Mouse (Mus musculus): ENCODE results near the gene Hoxd12.

Gene Hoxd12

DNA sequence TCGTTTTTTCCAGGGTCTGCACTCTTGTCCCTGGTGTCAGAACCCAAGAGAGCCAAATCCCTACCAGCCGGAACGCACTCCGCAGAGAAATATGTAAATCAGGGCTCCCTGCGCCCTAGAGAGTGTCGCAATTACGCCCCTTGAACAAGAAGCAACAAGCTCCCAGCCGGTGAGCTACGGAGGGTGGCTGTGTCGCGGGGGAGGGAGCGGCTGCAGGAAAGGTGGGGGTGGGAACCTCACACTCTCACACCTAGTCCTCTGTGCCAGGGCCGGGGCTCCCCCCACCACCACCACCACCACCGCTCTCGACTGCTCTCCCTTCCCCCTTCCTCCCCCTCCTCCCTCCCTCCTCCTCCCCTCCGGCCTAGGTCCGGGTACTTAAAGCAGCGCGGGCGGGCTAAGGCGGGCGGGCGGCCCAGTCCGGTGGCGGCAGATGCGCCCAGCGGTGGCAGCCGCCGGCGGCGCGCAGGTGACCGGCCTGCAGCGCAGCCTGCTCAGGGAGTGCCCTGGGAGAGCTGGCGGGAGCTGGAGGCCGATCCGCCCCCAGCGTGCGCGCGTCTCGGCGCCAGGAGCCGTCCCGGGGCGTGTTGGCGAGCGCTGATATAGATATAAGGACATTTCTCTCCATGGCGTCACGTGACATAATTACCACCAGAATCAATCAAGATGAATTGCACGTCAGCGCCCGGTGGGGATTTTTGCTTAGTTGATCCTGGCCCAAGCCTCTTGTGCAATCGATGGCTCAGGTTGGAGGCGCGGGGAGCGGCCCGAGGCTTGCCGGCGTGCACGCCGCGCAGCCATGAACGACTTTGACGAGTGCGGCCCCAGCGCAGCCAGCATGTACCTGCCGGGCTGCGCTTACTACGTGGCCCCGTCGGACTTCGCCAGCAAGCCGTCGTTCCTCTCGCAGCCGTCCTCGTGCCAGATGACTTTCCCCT, 7.0 kb downstream of the Hoxd12 start:
- DNase-seq (ENCODE audit: low spot score in 2 of 2) = no peak

DNA sequence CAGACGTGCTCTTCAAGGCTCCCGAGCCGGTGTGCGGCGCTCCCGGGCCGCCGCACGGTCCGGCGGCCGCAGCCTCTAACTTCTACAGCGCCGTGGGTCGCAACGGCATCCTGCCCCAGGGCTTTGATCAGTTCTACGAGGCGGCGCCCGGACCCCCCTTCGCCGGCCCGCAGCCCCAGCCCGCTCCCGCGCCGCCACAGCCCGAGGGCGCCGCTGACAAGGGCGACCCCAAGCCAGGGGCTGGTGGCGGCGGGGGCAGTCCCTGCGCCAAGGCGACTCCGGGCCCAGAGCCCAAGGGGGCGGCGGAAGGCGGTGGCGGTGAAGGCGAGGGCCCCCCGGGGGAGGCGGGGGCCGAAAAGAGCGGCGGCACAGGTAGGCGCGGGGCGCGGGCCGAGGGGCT, 8.0 kb downstream of the Hoxd12 start:
- DNase-seq (ENCODE audit: low spot score in 2 of 2) = no peak

DNA sequence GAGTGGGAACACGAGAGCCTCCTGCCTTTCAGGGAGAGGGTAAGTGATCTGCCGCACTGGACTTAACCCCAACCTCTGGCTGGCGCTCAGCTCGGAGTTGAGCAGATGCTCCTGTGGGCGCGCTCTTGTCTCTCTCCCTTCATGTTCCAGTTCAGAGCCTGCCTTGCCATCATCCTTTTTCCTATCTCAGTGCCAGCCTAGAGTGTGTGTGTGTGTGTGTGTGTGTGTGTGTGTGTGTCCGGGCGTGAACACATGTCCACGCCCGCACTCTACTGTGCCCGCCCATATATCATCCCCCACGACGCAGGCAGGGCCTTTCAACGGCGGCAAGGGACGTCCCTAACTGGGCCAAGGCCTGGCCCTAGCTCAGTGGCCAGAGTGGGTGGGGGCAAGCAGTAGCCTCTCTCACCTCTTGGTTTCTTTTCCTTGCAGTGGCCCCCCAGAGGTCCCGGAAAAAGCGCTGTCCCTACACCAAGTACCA, 8.7 kb downstream of the Hoxd12 start:
- no peak for DNase-seq (ENCODE audit: low spot score in 2 of 2)

DNA sequence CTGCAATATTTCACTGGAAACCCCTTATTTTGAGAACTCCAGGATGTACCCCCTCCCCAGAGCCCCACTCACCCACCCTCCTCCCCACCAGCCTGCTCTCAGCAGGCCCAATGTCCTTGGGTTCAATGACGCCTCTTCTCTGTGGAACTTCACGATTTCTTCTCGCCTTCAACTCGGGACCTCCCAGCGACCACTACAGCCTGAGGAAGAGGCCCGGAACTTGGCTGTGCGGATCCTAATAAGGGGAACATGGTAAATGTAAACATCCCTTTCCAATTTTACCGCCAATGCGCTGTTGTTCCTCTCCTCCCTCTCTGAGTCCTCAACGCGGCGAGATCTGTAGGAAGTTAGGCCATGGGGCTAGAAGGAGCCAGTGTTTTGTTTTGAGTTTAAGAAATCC, 9.3 kb downstream of the Hoxd12 start:
- DNase-seq (ENCODE audit: low spot score in 2 of 2) = no peak

DNA sequence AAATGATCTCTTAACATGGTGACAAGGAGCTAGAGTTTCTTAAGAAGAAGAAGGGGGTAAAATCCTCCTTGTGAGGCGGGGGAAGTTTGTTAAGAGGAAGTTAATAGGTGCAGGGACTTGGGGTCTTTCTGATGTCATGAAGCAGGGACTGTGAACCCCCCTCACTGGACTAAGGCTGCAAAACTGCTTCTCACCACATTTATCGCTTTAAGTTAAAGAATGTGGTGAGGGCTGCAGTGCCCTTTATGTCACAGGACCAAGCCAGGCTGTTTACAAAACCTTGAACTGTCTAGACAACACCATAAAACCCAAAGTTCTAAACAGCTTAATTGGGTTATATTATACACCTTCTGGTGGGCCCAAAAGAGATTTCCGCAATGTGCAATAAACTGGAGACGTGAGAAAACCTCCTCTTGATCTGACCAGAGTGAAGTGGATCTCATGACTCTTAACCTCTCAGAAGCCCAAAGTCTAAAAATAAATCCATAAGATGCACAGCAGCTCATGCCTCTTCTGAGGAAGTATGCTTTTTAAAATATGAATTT, 10.3 kb downstream of the Hoxd12 start:
- DNase-seq (ENCODE audit: low spot score in 2 of 2) = no peak

DNA sequence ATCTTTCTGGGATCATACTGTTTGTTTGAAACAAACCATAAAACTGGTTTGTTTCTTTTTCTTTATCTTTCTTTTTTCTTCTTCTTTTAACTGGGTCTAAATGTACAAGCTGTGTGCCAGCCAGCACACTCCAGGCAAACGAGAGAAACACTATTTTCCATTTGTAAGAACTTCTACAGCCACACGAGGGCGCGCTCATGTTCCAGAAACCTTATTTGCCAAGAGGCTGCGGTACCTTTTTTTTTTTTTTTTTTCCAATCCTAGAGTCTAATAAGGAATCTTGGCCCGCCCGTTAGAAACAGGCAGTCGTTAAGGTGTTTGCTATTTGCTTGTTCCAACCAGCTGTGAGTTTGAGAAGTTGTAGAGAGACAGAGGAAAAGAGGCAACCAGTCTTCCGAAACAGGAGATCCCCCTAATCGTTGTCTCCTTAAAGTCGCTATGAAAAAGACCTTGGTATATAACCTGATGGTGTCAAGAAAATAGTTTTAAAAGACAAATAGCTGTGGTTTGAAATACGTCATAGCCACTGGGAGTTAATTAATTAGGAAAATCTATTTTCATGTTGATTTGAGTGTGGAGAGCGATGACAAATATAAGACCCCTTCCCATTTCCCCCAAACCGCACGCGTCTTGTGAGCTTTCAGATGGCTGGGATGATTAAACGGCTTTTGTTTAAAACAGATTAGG, 11.6 kb downstream of the Hoxd12 start:
- no peak for DNase-seq (ENCODE audit: low spot score in 2 of 2)

DNA sequence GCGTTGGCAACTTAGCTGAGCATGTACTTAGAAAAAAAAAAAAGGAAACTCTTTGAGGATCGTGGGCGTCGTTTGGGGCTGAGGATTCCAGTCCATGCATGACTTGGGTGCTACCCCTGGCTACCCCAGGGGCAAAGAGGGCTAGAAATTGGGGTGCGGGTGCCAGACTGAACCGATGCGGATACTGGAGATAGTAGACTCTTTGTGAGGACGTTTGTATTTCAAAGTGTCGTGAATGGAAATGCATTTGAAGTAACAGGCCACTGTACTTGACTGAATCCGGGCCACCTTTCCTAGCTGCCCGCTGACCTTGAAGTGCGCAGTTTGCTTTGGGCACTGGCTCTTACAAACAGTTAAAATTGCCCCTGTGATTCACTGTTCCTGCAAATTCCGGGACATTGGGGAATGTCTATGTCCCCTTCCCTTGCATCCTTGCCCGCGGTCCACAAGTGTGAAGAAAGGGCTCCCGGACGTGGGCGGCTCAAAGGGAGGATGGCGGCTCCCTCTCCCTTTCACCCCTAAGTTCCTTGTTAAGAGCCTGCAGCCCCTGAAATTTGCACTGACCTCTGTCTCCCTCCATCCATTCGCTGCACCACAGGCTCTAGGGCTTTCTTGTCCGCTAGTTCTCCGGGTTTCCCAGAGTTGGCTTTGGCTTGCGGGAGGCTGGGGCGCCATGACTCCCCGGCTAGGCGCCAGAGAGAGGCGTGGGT, 12.3 kb downstream of the Hoxd12 start:
- DNase-seq (ENCODE audit: low spot score in 2 of 2) = no peak

DNA sequence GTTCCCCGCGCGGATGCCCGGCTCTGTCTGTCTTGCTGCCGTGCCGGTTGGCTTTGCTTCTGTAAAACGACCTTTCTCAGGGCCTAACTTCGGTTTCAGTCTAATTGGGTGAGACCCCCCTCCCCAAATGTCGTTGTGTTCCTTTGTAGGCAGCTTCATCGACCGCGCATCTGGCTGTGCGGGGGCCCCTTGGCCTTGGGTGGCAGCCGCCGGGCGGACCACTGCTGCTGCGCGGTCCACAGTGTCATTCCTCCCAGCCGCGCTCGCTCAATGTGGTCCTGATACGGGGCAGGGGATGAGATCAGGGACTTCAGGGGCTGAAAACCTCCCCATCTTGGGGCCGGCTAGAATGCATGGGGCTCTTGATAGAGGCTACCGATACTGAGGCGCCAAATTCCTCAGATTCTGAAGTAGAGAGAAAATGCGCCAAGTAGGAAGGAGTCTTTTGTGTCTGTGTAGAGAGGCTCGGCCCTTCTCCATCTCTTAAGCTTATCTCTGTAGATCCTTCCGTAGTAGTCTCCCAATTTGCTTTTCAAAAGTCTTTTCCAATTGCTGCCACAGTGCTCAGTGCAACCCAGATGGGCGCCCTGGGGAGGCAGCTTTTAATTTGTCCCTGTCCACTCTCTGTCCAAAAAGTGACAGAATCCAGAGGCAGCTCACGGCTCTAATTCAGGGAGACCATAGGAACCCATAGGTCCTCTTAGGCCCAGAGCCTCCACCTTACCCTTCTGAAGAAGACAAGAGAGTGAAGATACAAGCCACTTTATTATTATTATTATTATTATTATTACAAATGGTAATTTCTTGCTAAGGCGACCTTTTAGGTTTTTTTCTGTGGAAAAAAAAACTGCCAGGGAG, 13.1 kb downstream of the Hoxd12 start:
- DNase-seq (ENCODE audit: low spot score in 2 of 2) = no peak

DNA sequence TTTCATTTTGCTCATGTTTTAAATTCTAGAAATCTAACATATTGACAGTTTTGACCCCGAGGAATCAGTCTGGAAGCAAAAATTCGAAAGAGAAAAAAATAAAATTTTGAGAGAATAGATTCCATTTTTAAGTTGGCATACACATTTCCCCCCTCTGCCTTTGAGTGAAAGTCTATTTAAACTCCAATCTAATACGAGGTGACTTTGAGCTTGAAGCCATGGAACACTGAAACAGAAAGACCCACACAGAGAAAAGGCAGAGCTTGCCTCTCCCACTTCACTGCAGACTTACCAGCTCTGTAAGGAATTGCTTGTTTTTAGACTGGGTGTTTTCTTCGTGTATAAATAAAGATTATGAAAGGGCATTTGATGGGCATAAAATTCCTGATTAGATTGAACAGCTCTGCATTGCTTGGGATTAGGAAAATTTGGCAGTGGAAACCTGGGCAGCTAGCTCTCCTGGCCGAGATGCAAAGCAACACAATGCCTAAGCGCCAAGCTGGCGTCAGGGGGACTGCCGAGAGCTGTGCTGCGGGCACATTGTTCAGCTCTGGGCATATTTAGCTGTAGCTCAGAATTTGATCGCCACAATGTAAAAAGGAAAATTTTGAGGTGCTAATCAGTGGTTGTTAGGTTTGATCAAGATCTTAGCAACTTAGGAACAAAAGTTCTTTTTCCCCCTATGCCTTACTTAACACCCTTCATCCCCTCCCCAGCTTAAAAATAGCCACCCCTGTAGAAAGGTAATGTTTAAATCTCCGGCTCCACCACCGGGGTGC, 14.2 kb downstream of the Hoxd12 start:
- no peak for DNase-seq (ENCODE audit: low spot score in 2 of 2)

DNA sequence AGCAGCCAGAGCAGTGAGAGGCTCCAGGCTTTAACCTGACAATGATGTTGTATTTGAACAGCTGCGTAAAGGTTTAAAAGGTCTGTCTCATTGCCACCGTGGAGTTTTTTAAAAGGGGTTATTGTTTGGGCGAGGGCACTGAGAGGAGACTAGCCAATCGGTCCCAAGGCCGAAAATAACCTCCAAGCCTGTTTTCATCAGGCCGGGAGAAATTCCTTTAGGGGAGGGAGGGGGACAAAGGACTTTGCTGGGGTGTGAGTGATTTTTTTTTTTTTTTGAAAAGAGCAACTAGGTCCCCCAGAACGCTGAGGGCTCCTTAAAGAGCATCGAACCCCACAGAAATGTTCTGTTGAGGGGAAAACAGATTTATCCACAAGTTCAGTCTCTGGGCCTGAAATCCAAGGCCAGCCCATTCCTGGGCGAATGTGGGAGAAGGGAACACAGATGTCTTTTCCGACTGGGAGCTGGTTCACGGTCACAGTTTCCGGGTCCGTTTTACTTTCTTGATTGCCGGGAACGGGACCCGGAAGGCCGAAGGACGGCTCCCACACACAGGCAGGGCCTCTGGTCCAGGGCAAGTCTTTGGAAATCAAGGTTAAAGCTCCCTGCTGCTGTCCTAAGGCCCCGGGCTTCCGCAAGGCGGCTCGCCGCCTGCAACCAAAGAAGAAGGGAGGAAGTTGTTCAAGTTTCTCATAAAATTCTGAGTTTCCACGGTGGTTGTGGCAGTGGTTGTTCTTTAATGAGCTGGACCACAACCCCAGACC, 14.9 kb downstream of the Hoxd12 start:
- no peak for DNase-seq (ENCODE audit: low spot score in 2 of 2)

DNA sequence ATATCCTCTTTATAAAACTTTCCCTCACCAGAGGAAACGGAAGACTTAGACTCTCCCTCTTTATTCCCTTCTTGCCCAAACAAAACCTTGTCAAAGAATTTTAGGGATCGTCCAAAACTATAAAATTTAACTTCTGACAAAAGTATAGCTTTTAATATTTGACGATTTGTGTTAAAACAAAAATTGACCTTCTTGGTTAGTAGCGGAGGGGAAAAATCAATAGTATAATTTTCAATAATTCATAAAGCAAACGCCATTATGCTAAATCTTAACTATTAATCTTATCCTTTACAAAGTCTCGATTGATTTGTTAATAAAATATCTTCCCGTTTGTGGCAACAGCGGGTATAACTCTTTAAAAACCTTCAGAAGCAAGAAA, 15.5 kb downstream of the Hoxd12 start:
- no peak for DNase-seq (ENCODE audit: low spot score in 2 of 2)

DNA sequence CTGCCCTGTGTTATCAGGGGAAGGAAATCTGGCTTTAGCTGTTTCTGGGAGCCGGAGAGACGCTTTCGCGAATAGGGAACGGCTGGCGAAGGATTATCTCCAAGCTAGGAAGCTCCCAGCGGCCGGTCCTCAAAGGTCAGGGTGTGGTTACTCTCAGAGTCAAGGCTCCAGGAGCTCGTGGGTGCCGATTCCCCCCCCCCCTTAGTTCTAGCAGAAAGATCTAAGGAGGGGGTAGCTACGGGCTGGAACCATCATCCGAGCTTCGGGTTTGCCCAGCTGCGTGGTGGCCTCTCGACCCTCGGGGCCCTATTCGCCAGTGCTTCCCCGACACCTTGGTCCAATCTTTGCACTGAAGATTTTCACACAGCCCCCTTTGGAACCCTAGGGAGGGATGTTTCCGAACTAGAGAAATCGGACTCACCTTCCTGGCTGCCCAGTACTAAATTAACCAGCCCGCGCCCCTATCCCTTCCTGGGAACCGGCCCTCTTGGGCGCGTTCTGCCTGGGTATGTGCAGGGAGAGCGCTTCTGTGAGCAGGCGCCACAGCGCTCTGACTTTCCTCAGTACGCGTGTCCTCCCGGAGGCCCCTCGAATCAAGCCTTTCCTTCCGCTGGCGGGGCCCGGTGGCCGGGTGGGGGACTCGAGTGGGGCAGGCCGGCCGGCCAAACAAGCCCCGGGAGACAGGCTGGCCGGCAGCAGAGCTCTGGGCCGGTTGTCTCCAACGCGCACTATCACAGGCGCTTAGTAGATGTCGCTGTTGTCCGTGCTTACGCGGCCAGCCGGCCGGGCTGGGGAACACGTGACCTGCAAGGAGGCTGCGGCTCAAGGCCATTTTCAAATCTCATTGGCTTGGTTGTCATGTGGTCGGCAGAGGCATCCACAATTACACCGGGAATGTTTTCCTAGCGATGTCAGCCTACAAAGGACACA, 16.5 kb downstream of the Hoxd12 start, which contains the start of gene Hoxd10:
Gene Hoxd10 (plus strand): TSS at position 903 of the 930 bp plus-strand sequence.
- DNase-seq (ENCODE audit: low spot score in 2 of 2) = no peak

DNA sequence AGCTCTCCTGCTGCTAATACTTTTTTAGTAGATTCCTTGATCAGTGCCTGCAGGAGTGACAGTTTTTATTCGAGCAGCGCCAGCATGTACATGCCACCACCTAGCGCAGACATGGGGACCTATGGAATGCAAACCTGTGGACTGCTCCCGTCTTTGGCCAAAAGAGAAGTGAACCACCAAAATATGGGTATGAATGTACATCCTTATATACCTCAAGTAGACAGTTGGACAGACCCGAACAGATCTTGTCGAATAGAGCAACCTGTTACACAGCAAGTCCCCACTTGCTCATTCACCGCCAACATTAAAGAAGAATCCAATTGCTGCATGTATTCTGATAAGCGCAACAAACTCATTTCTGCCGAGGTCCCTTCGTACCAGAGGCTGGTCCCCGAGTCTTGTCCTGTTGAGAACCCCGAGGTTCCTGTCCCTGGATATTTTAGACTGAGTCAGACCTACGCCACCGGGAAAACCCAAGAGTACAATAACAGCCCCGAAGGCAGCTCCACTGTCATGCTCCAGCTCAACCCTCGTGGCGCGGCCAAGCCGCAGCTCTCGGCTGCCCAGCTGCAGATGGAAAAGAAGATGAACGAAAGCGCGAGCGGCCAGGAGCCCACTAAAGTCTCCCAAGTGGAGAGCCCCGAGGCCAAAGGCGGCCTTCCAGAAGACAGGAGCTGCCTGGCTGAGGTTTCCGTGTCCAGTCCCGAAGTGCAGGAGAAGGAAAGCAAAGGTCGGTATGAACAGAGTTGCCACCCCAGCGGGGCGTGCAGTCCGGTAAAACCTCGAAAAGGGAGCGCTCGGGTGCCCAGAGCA, 17.4 kb downstream of the Hoxd12 start:
- no peak for DNase-seq (ENCODE audit: low spot score in 2 of 2)

DNA sequence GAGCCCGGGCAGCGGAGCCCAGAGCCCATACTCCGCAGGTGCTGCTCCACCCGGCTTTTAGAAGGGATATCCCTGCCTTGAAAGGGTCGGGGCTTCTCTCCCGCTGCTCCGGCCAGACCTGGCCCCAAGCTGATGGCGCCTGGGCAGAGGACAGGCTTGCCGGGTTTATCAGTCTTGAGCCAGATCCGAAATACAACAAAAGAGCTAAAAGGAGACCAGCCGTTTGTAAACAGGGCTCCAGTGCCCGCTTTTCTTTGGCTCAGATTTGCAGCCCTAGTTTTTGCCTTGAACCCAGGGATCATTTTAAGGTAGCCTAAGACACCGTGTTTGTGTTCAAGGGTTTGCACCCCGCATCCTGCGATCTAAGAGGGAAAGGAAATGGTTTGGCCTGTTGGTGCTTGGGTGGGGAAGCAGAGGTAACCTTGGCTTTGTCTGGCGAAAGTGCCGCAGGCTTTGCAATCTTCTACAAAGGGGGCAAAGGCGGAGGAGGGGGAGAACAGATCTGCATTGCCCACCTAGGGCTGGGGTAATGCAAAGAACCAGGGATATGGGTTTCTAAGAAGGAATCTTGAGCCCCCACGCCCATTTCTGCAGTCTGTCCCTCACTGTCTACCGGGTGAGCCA, 18.1 kb downstream of the Hoxd12 start:
- no peak for DNase-seq (ENCODE audit: low spot score in 2 of 2)

DNA sequence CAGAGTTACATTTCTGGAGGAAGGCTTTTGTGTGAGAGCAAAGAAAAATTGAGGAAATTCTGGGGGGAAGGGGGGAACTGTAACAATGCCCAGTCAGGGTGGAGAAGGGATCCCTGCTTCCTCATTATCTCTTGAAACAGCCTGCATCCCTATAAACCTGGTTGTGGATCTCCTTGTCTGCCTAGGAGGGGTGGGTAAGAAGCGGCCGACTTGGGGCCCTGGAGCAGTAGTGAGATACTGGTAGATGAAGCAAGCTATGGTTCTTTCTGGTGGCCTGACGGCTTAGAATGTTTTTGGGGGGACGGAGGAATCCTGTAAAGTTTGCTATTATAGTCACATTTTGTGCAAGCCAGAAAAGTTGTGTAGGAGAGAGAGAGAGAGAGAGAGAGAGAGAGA, 18.6 kb downstream of the Hoxd12 start:
- DNase-seq (ENCODE audit: low spot score in 2 of 2) = no peak

DNA sequence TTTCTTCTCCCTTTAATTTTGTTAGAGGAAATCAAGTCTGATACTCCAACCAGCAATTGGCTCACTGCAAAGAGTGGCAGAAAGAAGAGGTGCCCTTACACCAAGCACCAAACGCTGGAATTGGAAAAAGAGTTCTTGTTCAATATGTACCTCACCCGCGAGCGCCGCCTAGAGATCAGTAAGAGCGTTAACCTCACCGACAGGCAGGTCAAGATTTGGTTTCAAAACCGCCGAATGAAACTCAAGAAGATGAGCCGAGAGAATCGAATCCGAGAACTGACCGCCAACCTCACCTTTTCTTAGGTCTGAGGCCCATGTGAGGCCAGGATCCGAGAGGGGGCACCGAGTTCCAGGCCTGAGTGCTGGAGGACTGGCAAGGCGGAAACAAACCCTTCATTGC, 19.3 kb downstream of the Hoxd12 start:
- no peak for DNase-seq (ENCODE audit: low spot score in 2 of 2)

DNA sequence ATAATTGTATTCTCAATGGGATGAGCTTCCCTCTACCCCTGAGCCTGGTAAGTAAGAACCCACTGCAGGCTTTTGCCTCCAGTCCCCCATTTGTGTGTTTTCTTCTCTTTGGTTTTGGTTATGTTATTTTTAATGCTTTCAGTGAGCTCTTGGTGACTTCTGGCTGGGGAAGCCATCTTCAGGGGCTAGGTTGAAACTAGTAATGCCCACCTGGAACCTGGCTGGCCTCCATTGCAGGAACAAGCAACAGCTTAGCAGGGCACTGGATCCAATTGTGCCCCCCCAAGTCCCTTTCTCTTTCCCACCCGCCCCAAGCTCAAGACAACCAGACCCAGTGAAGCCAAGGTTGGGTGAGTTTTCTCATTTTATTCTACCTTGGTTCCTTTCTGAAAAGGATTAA, 20.6 kb downstream of the Hoxd12 start:
- no peak for DNase-seq (ENCODE audit: low spot score in 2 of 2)

All from frontal cortex, postnatal 25 days (tissue).